Mouse (Mus musculus) lung, embryonic 15.5 days (tissue): Measurements from ENCODE around the gene Amigo2. TPM values are rescaled to one million over a fixed set of nuclear protein-coding genes. Genes with fewer than 3 reads are reported as not detected.

Source experiments
- ATAC-seq: fragments of 200-750 bp; cut with Nextera tagmentation; 2 replicates; pipeline ENCODE4 v1.8.0; 2017; ENCODE audit warnings: moderate number of reproducible peaks, borderline replicate concordance; ENCODE audit not compliant: low FRiP score, low TSS enrichment; ENCODE audit errors: extremely low read depth
- H3K27ac ChIP-seq: fragments of 300-500 bp; sonication (generic); 2 replicates; pipeline ENCODE4 v1.5.1; 2015; ENCODE audit warnings: moderate library complexity, mild to moderate bottlenecking, inconsistent platforms
- H3K27me3 ChIP-seq: fragments of 300-500 bp; sonication (generic); 2 replicates; pipeline ENCODE4 v1.6.1; 2015; ENCODE audit warnings: inconsistent platforms
- H3K36me3 ChIP-seq: fragments of 300-500 bp; sonication (generic); 2 replicates; pipeline ENCODE4 v1.6.1; 2015; ENCODE audit warnings: inconsistent platforms
- H3K4me1 ChIP-seq: fragments of 300-500 bp; sonication (generic); 2 replicates; pipeline ENCODE4 v1.6.1; 2015; ENCODE audit warnings: inconsistent platforms
- H3K4me2 ChIP-seq: fragments of 300-500 bp; sonication (generic); 2 replicates; pipeline ENCODE4 v1.6.1; 2015; ENCODE audit warnings: inconsistent platforms, mild to moderate bottlenecking, moderate library complexity
- H3K4me3 ChIP-seq: fragments of 300-500 bp; sonication (generic); 2 replicates; pipeline ENCODE4 v1.5.1; 2015; ENCODE audit warnings: mild to moderate bottlenecking, inconsistent platforms
- H3K9ac ChIP-seq: fragments of 300-500 bp; sonication (generic); 2 replicates; pipeline ENCODE4 v1.6.1; 2015; ENCODE audit warnings: inconsistent platforms
- H3K9me3 ChIP-seq: fragments of 300-500 bp; sonication (generic); 2 replicates; pipeline ENCODE4 v1.6.1; 2016; ENCODE audit warnings: inconsistent platforms
- WGBS: fragments of 180-500 bp; shearing (Covaris S2); methylation state at CpG from one replicate; pipeline ENCODE4 v1.1.7; 2015; 5-methylcytosine and 5-hydroxymethylcytosine counted together
- polyA plus RNA-seq: library from polyadenylated mRNA; unstranded; fragments of >200 nt; fragmentation: Nextera tagmentation; extraction: Ambion mirVana; gene quantifications from 2 replicates; pipeline ENCODE4 v1.2.1, GENCODE M21; 2015

Gene Amigo2
- polyA plus RNA-seq, 1 experiment from 2014 or later, result 6.0 TPM

DNA sequence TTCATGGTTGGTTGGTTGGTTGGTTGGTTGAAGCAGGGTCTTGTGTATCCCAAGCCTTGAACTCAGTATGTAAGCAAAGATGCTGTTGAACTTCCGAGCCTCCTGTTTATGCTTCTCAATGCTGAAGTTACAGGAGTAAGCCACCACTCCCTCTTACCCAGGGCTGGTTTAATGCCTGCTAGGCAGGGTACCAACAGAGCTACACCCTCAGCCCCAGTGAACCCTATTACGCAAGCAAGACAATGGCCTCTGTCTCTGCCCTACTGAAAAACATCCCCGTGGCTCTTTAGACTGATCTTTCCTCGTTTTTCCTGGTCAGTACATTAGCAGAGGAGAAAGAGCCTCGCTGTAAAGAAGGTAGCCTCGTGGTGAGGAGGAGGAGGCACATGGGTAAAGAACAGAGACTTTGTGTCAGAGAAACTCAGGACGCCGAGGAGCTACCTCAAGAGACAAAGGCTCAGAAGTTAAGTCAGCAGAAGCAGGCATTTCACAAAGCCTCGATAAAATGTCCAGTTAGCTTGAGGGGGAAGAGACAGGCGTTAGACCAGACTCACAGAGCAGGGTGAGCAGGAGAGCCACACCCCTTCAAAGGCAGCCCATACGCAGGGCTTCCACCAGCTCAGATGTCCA, 13.0 kb upstream of the Amigo2 start:
- no peaks in the 10 kb centered on the region for H3K36me3 ChIP-seq
- peaks cover 5% of the 10 kb centered on the region; the same call in 1 of the 2 replicates for H3K4me1 ChIP-seq

GRCm38 (mm10) chr15:97259300-97259699, 12.2 kb upstream of the Amigo2 start:
- WGBS, result 79% methylated on average over 8 of the region's 8 CpGs

More for the DNA sequence above, 13.0 kb upstream of the Amigo2 start:
- H3K9ac ChIP-seq, result no peak overlapping the region
- H3K27ac ChIP-seq, result no peak overlapping the region
- no peak overlapping the region for H3K4me2 ChIP-seq
- no peaks in the 10 kb centered on the region for H3K27me3 ChIP-seq
- ATAC-seq, result no peak
- 73% methylated on average over 11 of the region's 11 CpGs for WGBS
- H3K9me3 ChIP-seq, result no peaks in the 10 kb centered on the region
- no peak overlapping the region for H3K4me3 ChIP-seq

GRCm38 (mm10) chr15:97258483-97259230, 11.6 kb upstream of the Amigo2 start:
- Histone ChIP-seq H3K4me2 (no peak overlapping the region), H3K27ac (no peak overlapping the region), H3K9ac (no peak overlapping the region), H3K9me3 (no peaks in the 10 kb centered on the region), H3K36me3 (no peaks in the 10 kb centered on the region), H3K4me1 (peaks cover 5% of the 10 kb centered on the region; the same call in 1 of the 2 replicates), H3K27me3 (no peaks in the 10 kb centered on the region), H3K4me3 (no peak overlapping the region)
- 80% methylated on average over 17 of the region's 17 CpGs for WGBS
- no peak for ATAC-seq

More at GRCm38 (mm10) chr15:97259300-97259699, 12.2 kb upstream of the Amigo2 start:
- H3K27ac ChIP-seq, result no peak overlapping the region
- H3K4me1 ChIP-seq, result peaks cover 5% of the 10 kb centered on the region; the same call in 1 of the 2 replicates
- H3K4me3 ChIP-seq, result no peak overlapping the region
- no peaks in the 10 kb centered on the region for H3K27me3 ChIP-seq
- no peaks in the 10 kb centered on the region for H3K9me3 ChIP-seq
- H3K36me3 ChIP-seq, result no peaks in the 10 kb centered on the region
- no peak for ATAC-seq
- no peak overlapping the region for H3K9ac ChIP-seq
- no peak overlapping the region for H3K4me2 ChIP-seq

- no peak overlapping the region for H3K27ac ChIP-seq
- H3K27me3 ChIP-seq, result no peaks in the 10 kb centered on the region
- H3K9me3 ChIP-seq, result no peaks in the 10 kb centered on the region
- H3K9ac ChIP-seq, result no peak overlapping the region
- WGBS, result 55% methylated on average over 8 of the region's 8 CpGs
- H3K4me3 ChIP-seq, result no peak overlapping the region
- H3K36me3 ChIP-seq, result no peaks in the 10 kb centered on the region
- H3K4me1 ChIP-seq, result peaks cover 5% of the 10 kb centered on the region; the same call in 1 of the 2 replicates
- no peak for ATAC-seq
- H3K4me2 ChIP-seq, result no peak overlapping the region
These were observed 10.2 kb upstream of the Amigo2 start for GRCm38 (mm10) chr15:97257206-97257775.

- no peak overlapping the region for H3K4me2 ChIP-seq
- H3K9me3 ChIP-seq, result no peaks in the 10 kb centered on the region
- no peaks in the 10 kb centered on the region for H3K27me3 ChIP-seq
- H3K36me3 ChIP-seq, result no peaks in the 10 kb centered on the region
- no peak for ATAC-seq
- no peak overlapping the region for H3K9ac ChIP-seq
- no peak overlapping the region for H3K27ac ChIP-seq
- 85% methylated on average over 11 of the region's 11 CpGs for WGBS
- no peak overlapping the region for H3K4me3 ChIP-seq
- H3K4me1 ChIP-seq, result peaks cover 11% of the 10 kb centered on the region; the same call in 1 of the 2 replicates
These were observed 9.3 kb upstream of the Amigo2 start for GRCm38 (mm10) chr15:97256411-97256810.

DNA sequence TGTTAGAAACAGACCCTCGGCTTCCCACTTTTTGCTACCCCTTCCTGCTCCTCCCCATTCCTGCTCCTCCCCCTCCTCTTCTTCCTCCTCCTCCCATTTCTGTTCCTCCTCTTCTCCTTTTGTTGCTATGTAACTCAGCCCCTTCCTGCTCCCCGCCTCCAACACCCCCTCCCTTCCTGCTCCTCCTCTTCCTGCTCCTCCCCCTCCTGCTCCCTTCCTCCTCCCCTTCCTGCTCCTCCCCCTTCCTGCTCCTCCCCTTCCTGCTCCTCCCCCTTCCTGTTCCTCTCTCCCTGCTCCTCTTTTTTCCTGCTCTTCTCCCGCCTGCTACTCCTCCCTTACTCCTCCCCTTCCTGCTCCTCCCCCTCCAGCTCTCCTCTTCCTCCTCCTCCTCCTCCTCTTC, 8.7 kb upstream of the Amigo2 start:
- ATAC-seq, result no peak
- no peak overlapping the region for H3K4me3 ChIP-seq
- H3K27me3 ChIP-seq, result no peaks in the 10 kb centered on the region
- H3K4me1 ChIP-seq, result peaks cover 12% of the 10 kb centered on the region; the same call in 1 of the 2 replicates
- no peaks in the 10 kb centered on the region for H3K36me3 ChIP-seq
- H3K4me2 ChIP-seq, result no peak overlapping the region
- no peak overlapping the region for H3K9ac ChIP-seq
- WGBS, result 81% methylated on average over 3 of the region's 3 CpGs
- H3K27ac ChIP-seq, result no peak overlapping the region
- H3K9me3 ChIP-seq, result no peaks in the 10 kb centered on the region

DNA sequence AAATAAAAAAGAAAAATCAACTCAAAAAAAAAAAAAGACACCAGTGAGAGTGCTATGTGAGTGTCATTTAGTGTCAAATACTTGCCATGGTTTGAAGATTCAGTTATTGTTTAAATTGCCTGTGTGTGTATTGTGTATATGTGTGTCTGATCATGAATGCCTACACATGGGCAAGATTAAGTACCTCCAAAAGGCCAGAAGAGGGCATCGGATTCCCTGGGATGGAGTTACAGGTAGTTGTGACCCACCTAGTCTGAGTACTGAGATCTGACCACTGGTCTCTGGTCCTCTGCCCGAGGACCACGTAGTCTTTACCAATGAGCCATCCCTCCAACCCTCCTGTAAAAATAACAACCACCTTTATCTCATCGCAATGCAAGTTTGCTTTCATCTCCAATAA, 7.3 kb upstream of the Amigo2 start:
- Histone ChIP-seq H3K27ac (no peak overlapping the region), H3K36me3 (no peaks in the 10 kb centered on the region), H3K9me3 (no peaks in the 10 kb centered on the region), H3K9ac (no peak overlapping the region), H3K27me3 (no peaks in the 10 kb centered on the region), H3K4me3 (no peak overlapping the region), H3K4me1 (peaks cover 12% of the 10 kb centered on the region; the same call in 1 of the 2 replicates), H3K4me2 (no peak overlapping the region)
- ATAC-seq, result no peak
- 88% methylated on average over 4 of the region's 4 CpGs for WGBS

DNA sequence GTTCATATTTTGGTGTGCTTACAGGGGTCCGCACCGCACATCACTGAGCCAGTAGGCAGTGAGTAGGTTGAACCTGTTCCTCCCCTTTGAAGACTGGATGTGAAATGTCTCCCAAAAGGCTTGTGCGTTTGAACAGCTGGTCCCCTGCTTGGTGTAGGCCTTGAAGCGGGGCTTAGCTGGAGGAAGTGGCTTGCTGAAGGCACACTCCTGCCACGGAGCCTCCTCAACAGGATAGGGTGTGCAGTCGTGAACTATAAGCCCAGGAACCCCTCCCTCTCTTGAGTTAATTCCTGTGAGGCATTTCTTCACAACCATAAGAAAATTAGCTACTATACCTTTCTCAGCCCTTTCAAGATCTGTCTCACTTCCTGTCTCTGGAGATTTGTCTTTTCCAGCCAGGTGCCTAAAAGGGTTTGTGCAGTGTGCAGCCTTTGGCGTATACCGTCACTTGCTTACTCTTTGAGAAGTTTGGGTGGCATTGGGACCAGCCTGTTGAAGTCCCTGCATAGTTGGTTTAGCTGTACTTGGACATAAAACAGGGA, 5.5 kb upstream of the Amigo2 start:
- Histone ChIP-seq H3K27ac (no peak overlapping the region), H3K4me1 (peaks cover 21% of the 10 kb centered on the region; the same call in 1 of the 2 replicates), H3K36me3 (no peaks in the 10 kb centered on the region), H3K4me3 (no peak overlapping the region), H3K4me2 (no peak overlapping the region), H3K27me3 (no peaks in the 10 kb centered on the region), H3K9ac (no peak overlapping the region), H3K9me3 (no peaks in the 10 kb centered on the region)
- WGBS, result 71% methylated on average over 8 of the region's 8 CpGs
- no peak for ATAC-seq

GRCm38 (mm10) chr15:97249322-97249721, 2.2 kb upstream of the Amigo2 start:
- WGBS, result 86% methylated on average over 10 of the region's 10 CpGs
- Histone ChIP-seq H3K36me3 (no peaks in the 10 kb centered on the region), H3K9me3 (no peaks in the 10 kb centered on the region), H3K27me3 (peaks cover 17% of the 10 kb centered on the region), H3K4me2 (no peak overlapping the region), H3K4me3 (no peak overlapping the region), H3K27ac (no peak overlapping the region), H3K4me1 (peaks cover 23% of the 10 kb centered on the region; the same call in 1 of the 2 replicates), H3K9ac (no peak overlapping the region)
- no peak for ATAC-seq

GRCm38 (mm10) chr15:97248296-97248695, 1.2 kb upstream of the Amigo2 start:
- H3K4me1 ChIP-seq, result peaks cover 23% of the 10 kb centered on the region; the same call in 1 of the 2 replicates
- WGBS, result 36% methylated on average over 8 of the region's 8 CpGs
- H3K9me3 ChIP-seq, result no peaks in the 10 kb centered on the region
- peak overlapping the region; percentile 66 for H3K27ac ChIP-seq
- H3K4me2 ChIP-seq, result peak overlapping the region; percentile 73
- H3K27me3 ChIP-seq, result peaks cover 17% of the 10 kb centered on the region
- peak overlapping the region; percentile 61 for H3K4me3 ChIP-seq
- no peaks in the 10 kb centered on the region for H3K36me3 ChIP-seq
- ATAC-seq, result no peak
- H3K9ac ChIP-seq, result peak overlapping the region; percentile 65

- H3K4me1 ChIP-seq, result peaks cover 23% of the 10 kb centered on the region; the same call in 1 of the 2 replicates
- 1% methylated on average over 14 of the region's 14 CpGs for WGBS
- ATAC-seq, result peak; percentile 50; the same call in 1 of the 2 replicates
- peak overlapping the region; percentile 66 for H3K27ac ChIP-seq
- no peaks in the 10 kb centered on the region for H3K9me3 ChIP-seq
- peaks cover 17% of the 10 kb centered on the region for H3K27me3 ChIP-seq
- peak overlapping the region; percentile 65 for H3K9ac ChIP-seq
- peak overlapping the region; percentile 61 for H3K4me3 ChIP-seq
- H3K4me2 ChIP-seq, result peak overlapping the region; percentile 73
- H3K36me3 ChIP-seq, result no peaks in the 10 kb centered on the region
These were observed 689 bp upstream of the Amigo2 start for GRCm38 (mm10) chr15:97247791-97248161.
